Mouse (Mus musculus) cerebellum, postnatal 25 days (tissue): ENCODE data around the gene Coq6.
A peak's percentile ranks its signal among the peaks of the same experiment; 100 is the strongest.
"Not testable (repeated sequence)": the region's sequence is repeated elsewhere in the genome, so short reads cannot be mapped to it uniquely, and the experiment has no call there.

Experiments used
- DNase-seq, 2 experiments: peaks; one replicate each; pipeline ENCODE4 v3.0.0; 2021; ENCODE audit warnings: mixed read lengths in 2 of 2

The Coq6 gene

GRCm38 (mm10) chr12:84361555-84362489 is at the start of gene Coq6, which contains the start of gene Fam161b:
Coq6 (plus strand) TSS chr12:84361657.
Fam161b (minus strand) TSS chr12:84361833.
- peak; percentile 91 to 96 for DNase-seq

GRCm38 (mm10) chr12:84316006-84316405 is 45.5 kb upstream of the Coq6 start:
- no peak for DNase-seq

- DNase-seq: peak; percentile 93 to 95
Measured at GRCm38 (mm10) chr12:84316721-84317621, 44.5 kb upstream of the Coq6 start, which contains the start of gene Zfp410. Zfp410 (plus strand) TSS chr12:84316852.

GRCm38 (mm10) chr12:84327111-84327512 is 34.3 kb upstream of the Coq6 start:
- DNase-seq: no peak

- no peak for DNase-seq
Measured at GRCm38 (mm10) chr12:84336963-84337625, 24.4 kb upstream of the Coq6 start.

GRCm38 (mm10) chr12:84347192-84347591 is 14.3 kb upstream of the Coq6 start:
- peak in 1 of 2 experiments; percentile 39 for DNase-seq

GRCm38 (mm10) chr12:84358699-84359098 is 2.8 kb upstream of the Coq6 start:
- not testable (repeated sequence) for DNase-seq

GRCm38 (mm10) chr12:84362872-84363271 is 1.4 kb downstream of the Coq6 start:
- DNase-seq: no peak

GRCm38 (mm10) chr12:84364291-84364690 is 2.8 kb downstream of the Coq6 start:
- DNase-seq: no peak

GRCm38 (mm10) chr12:84365137-84365536 is 3.7 kb downstream of the Coq6 start:
- no peak for DNase-seq

- no peak for DNase-seq
Measured at GRCm38 (mm10) chr12:84366971-84367370, 5.5 kb downstream of the Coq6 start.

GRCm38 (mm10) chr12:84371647-84372046 is 10.2 kb downstream of the Coq6 start:
- no peak for DNase-seq

GRCm38 (mm10) chr12:84373831-84374481 is 12.5 kb downstream of the Coq6 start:
- DNase-seq: no peak

- no peak for DNase-seq
Measured at GRCm38 (mm10) chr12:84382369-84382768, 20.9 kb downstream of the Coq6 start.

- peak in 1 of 2 experiments; percentile 33 for DNase-seq
Measured at GRCm38 (mm10) chr12:84384644-84385081, 23.2 kb downstream of the Coq6 start.

- DNase-seq: no peak
Measured at GRCm38 (mm10) chr12:84385408-84385807, 24.0 kb downstream of the Coq6 start.

- no peak for DNase-seq
Measured at GRCm38 (mm10) chr12:84388097-84388496, 26.6 kb downstream of the Coq6 start.

- no peak for DNase-seq
Measured at GRCm38 (mm10) chr12:84388774-84389400, 27.4 kb downstream of the Coq6 start.

GRCm38 (mm10) chr12:84390336-84390735 is 28.9 kb downstream of the Coq6 start:
- DNase-seq: no peak

GRCm38 (mm10) chr12:84392681-84393080 is 31.2 kb downstream of the Coq6 start:
- no peak for DNase-seq

GRCm38 (mm10) chr12:84393847-84394246 is 32.4 kb downstream of the Coq6 start:
- no peak for DNase-seq
